Mouse (Mus musculus) brain, adult 2 months (tissue): ENCODE measurements at regions not wholly inside any gene's neighbourhood (a gene's known extent, or its start where the extent isn't known, plus 50 kb on each side); places are given as distances from the start of the nearest gene placed in this dataset.

Source experiments
- DNase-seq: peaks from one replicate; pipeline ENCODE4 v3.0.0; 2011; ENCODE audit warnings: low read depth, low spot score

GRCm38 (mm10) chr9:30590661-30591179, 163.8 kb downstream of the Snx19 start:
- peak; percentile 70 for DNase-seq

- DNase-seq, result no peak
Observed at GRCm38 (mm10) chr9:30581271-30581821, 154.4 kb downstream of the Snx19 start.

GRCm38 (mm10) chr9:30580500-30580899, 153.6 kb downstream of the Snx19 start:
- DNase-seq, result no peak

- DNase-seq, result no peak
Observed at GRCm38 (mm10) chr9:30578213-30578612, 151.3 kb downstream of the Snx19 start.

- DNase-seq, result no peak
Observed at GRCm38 (mm10) chr9:30577243-30577642, 150.3 kb downstream of the Snx19 start.

GRCm38 (mm10) chr9:30575531-30575930, 148.6 kb downstream of the Snx19 start:
- no peak for DNase-seq

- no peak for DNase-seq
Observed at GRCm38 (mm10) chr9:30573294-30573693, 146.4 kb downstream of the Snx19 start.

- DNase-seq, result no peak
Observed at GRCm38 (mm10) chr9:30571014-30571413, 144.1 kb downstream of the Snx19 start.

GRCm38 (mm10) chr9:30564765-30565680, 138.1 kb downstream of the Snx19 start:
- peak; percentile 25 for DNase-seq

- peak; percentile 21 for DNase-seq
Observed at GRCm38 (mm10) chr9:30563399-30563798, 136.5 kb downstream of the Snx19 start.

GRCm38 (mm10) chr9:30554908-30555307, 128.0 kb downstream of the Snx19 start:
- DNase-seq, result no peak

- no peak for DNase-seq
Observed at GRCm38 (mm10) chr9:30552721-30553120, 125.8 kb downstream of the Snx19 start.

- DNase-seq, result no peak
Observed at GRCm38 (mm10) chr9:30549892-30550515, 123.1 kb downstream of the Snx19 start.

- DNase-seq, result peak; percentile 35
Observed at GRCm38 (mm10) chr9:30539858-30540257, 113.0 kb downstream of the Snx19 start.

GRCm38 (mm10) chr9:30536508-30537100, 109.7 kb downstream of the Snx19 start:
- DNase-seq, result no peak

- DNase-seq, result no peak
Observed at GRCm38 (mm10) chr9:30534961-30535360, 108.1 kb downstream of the Snx19 start.

- DNase-seq, result peak; percentile 84
Observed at GRCm38 (mm10) chr9:30533780-30534343, 107.0 kb downstream of the Snx19 start.

- no peak for DNase-seq
Observed at GRCm38 (mm10) chr9:30533091-30533779, 106.3 kb downstream of the Snx19 start.

GRCm38 (mm10) chr9:30525086-30525485, 98.2 kb downstream of the Snx19 start:
- DNase-seq, result peak; percentile 58

- DNase-seq, result no peak
Observed at GRCm38 (mm10) chr9:30524401-30525066, 97.6 kb downstream of the Snx19 start.
